Mouse (Mus musculus) midbrain, embryonic 13.5 days (tissue): ENCODE results near the gene Gpatch4. TPM values are rescaled to one million over a fixed set of nuclear protein-coding genes. Genes with fewer than 3 reads are reported as not detected.

Experiments
- polyA plus RNA-seq: library from polyadenylated mRNA; unstranded; fragments of >200 nt; fragmentation: Nextera tagmentation; extraction: Ambion mirVana; gene quantifications from 2 replicates; pipeline ENCODE4 v1.2.1, GENCODE M21; 2015

The Gpatch4 gene
- polyA plus RNA-seq, 1 experiment from 2014 or later = 28.1 TPM

Other genes with a start within 250 kb of the Gpatch4 start
- 2.4 and 2.5 TPM in 2 replicates for gene Ntrk1, start 247.9 kb upstream of the Gpatch4 start, polyA plus RNA-seq
- gene Insrr, start 246.2 kb upstream of the Gpatch4 start, polyA plus RNA-seq = 0.82 and 0.87 TPM in 2 replicates
- gene Pear1, start 218.8 kb upstream of the Gpatch4 start, polyA plus RNA-seq = 4.8 and 7.1 TPM in 2 replicates
- not detected in 2 replicates for gene Sh2d2a, start 196.4 kb upstream of the Gpatch4 start, polyA plus RNA-seq
- gene Prcc, start 157.5 kb upstream of the Gpatch4 start, polyA plus RNA-seq = 13.8 and 15.6 TPM in 2 replicates
- 125 and 176 TPM in 2 replicates for gene Hdgf, start 136.8 kb upstream of the Gpatch4 start, polyA plus RNA-seq
- 69.1 and 72.1 TPM in 2 replicates for gene Mrpl24, start 123.6 kb upstream of the Gpatch4 start, polyA plus RNA-seq
- 49.2 and 51.0 TPM in 2 replicates for gene Isg20l2, start 112.8 kb upstream of the Gpatch4 start, polyA plus RNA-seq
- 19.8 and 24.9 TPM in 2 replicates for gene Rrnad1, start 112.4 kb upstream of the Gpatch4 start, polyA plus RNA-seq
- 129 and 135 TPM in 2 replicates for gene Crabp2, start 94.4 kb upstream of the Gpatch4 start, polyA plus RNA-seq
- gene Nes, start 72.0 kb upstream of the Gpatch4 start, polyA plus RNA-seq = 61.9 and 77.6 TPM in 2 replicates
- 10.1 and 14.0 TPM in 2 replicates for gene Bcan, start 42.9 kb upstream of the Gpatch4 start, polyA plus RNA-seq
- gene Hapln2, start 15.5 kb upstream of the Gpatch4 start, polyA plus RNA-seq = 0.14 and 0.55 TPM in 2 replicates
- 154 and 157 TPM in 2 replicates for gene Naxe, start 15.4 kb downstream of the Gpatch4 start, polyA plus RNA-seq
- not detected in 2 replicates for gene Ttc24, start 35.2 kb downstream of the Gpatch4 start, polyA plus RNA-seq
- gene Iqgap3, start 38.9 kb downstream of the Gpatch4 start, polyA plus RNA-seq = 6.2 and 6.6 TPM in 2 replicates
- gene Mef2d, start 99.3 kb downstream of the Gpatch4 start, polyA plus RNA-seq = 15.1 and 16.9 TPM in 2 replicates
- gene Rhbg, start 211.6 kb downstream of the Gpatch4 start, polyA plus RNA-seq = 0.12 TPM in 1 of 2 replicates, not detected in the other
- 0.16 TPM in 1 of 2 replicates, not detected in the other for gene Gm38392, start 244.1 kb downstream of the Gpatch4 start, polyA plus RNA-seq